Mouse (Mus musculus) layer of hippocampus, postnatal 25 days (tissue): ENCODE measurements at regions not wholly inside any gene's neighbourhood (a gene's known extent, or its start where the extent isn't known, plus 50 kb on each side); places are given as distances from the start of the nearest gene placed in this dataset.
A peak's percentile ranks its signal among the peaks of the same experiment; 100 is the strongest.

Source experiments
- DNase-seq, 2 experiments: peaks; one replicate each; pipeline ENCODE4 v3.0.0; 2022; ENCODE audit warnings: mixed read lengths in 2 of 2, low spot score in 1 of 2; ENCODE audit errors: extremely low spot score in 1 of 2

DNA sequence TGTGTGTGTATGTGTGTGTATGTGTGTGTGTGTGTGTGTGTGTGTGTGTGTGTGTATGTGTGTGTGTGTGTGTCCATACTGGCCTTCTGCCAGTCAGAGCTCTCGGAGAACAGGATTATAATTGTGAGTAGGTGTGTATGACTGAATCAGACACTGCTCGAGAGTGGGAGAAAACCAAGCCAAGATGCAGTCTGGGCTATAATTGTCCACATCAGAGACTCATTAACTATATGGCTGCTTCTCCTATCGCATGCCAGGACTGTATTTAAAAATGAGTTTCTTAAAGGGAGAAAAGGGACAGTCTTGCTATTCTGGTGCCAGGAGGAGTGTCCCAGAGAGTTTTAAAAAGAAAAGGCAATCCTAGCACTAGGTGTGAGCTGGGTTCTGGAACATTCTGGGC, 58.7 kb upstream of the Adpgk start:
- no peak for DNase-seq

GRCm38 (mm10) chr9:59231947-59232346, 59.4 kb upstream of the Adpgk start:
- no peak for DNase-seq

GRCm38 (mm10) chr9:59231186-59231585, 60.2 kb upstream of the Adpgk start:
- DNase-seq: no peak

GRCm38 (mm10) chr9:59230161-59230560, 61.2 kb upstream of the Adpgk start:
- DNase-seq: no peak

GRCm38 (mm10) chr9:59227948-59228347, 63.4 kb upstream of the Adpgk start:
- no peak for DNase-seq

DNA sequence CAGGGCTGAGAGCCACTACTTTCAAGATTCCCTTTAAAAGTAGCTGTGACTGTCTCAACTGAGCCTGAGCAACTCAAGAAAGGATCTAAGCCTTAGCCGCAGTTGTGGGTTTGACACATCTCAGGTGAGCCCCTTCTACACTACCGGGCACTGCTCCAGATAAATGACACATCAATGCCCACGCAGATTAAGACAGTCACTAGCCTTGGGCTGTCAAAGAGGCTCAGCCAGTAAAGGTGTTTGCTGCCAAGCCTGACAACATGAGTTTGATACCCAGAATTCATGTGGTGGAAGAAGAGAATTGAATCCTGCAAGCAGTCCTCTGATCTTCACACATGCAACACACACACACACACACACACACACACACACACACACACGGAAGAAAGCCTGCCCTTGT, 65.0 kb upstream of the Adpgk start:
- DNase-seq: no peak

GRCm38 (mm10) chr9:59219277-59219676, 72.1 kb upstream of the Adpgk start:
- no peak for DNase-seq

DNA sequence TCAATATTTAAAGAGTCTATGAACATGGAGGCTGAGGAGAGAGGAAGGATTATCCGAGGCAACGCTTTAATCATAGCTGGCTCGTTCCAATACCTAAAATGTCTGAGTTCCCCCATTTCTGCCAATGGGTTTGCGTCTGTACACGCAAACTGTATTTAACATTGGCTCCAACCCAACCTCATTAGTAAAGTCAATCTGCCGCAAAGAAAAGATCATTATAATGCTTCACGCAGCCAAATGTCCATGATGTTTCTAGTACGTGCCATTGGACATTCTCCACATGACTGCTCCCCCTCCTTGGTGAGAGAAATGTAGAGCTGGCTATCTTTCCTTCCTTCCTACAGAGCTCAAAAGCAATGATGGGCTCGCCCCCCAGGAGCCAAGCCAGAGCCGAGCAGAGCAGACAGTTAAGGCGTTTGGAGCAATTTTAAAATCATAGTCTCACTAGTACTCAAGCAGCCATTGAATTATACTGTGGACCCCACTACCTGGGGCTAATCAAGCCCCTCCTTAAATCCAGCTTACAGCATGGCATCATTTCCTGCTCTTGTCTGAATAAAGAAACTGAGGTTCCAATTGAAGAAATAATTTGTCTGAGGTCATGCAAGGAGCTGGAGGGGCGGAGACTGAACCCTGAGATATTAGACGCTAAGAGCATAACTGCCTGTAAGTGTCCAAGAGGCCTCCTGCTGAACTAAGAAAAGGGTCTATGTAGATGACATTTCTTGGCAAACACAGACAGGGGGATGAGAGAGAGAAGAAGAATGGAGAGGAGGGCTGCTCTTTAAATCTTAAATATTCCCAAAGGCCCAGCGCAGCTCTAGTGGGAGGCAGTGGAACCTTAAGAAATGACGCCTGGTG, 88.5 kb upstream of the Adpgk start:
- DNase-seq: no peak

GRCm38 (mm10) chr9:59199495-59200196, 91.7 kb upstream of the Adpgk start:
- DNase-seq: no peak

DNA sequence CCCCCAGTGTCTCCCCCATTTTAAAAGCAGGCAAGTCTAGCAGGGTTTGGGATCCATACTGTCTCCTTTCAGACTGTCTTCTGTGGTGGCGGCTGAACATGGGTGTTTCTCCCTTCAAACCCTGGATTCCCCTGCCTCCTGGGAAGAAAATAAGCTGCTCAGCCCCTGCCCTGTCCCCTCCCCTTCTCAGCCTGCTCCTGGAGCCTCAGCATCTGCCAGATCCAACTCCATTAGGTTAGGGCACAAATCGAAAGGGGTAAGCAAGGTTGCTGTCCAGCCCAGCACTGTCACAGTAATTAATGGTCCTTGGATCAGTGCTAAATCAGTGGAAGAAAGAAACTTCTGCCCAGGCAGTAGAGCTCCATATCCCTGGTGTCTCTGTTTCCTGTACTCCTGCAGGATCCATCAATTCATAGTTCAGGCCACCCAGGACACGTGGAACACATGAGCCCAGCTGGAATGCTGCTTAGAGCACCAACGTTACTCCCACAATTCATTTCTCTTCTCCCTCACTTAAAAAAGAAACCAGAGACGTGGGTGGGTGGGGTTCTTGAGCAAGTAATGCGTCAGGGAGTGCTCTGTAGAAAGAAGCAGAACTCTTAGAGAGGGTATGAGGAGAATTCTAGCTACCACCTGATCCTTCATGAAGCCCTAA, 93.0 kb upstream of the Adpgk start:
- DNase-seq: no peak

GRCm38 (mm10) chr9:59197506-59197905, 93.9 kb upstream of the Adpgk start:
- peak; percentile 24 to 36 for DNase-seq

DNA sequence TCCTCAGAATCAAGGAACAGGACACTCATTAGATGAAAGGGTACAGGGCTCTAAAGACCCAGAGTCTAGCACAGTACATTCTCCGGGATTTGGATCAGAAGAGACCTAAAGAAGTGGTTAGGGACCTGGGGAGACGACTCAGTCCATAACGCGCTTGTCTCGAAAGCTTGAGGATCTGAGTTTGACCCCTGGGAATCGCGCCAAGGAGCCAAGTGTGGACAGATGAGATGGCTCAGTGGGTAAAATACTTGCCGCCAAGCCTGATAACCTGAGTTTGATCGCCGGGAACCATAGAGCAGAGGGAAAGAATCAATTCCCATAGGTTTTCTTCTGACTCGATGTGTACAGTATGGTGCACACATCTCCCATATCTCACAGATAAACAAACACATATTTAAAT, 97.4 kb upstream of the Adpgk start:
- no peak for DNase-seq

DNA sequence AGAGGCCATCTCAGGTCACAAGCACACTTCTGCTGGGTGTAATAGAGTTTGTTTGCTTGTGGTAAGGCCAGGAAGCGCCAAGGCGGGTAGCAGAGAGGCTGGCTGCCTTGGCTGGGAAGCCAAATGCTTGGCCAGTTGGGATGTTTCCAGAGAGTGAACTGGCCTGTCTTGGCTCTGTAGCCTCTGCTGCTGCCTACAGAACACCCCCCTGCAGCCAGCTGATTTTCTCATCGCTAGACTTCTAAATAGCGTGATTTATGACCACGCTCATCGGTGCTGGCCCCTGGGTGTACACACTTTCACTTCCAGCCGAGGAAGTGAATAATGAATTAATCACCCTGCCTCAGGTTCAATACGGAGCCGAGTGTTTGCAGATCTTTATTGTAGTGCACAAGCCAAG, 102.2 kb upstream of the Adpgk start:
- DNase-seq: no peak

GRCm38 (mm10) chr9:59188411-59188810, 102.9 kb upstream of the Adpgk start:
- no peak for DNase-seq

DNA sequence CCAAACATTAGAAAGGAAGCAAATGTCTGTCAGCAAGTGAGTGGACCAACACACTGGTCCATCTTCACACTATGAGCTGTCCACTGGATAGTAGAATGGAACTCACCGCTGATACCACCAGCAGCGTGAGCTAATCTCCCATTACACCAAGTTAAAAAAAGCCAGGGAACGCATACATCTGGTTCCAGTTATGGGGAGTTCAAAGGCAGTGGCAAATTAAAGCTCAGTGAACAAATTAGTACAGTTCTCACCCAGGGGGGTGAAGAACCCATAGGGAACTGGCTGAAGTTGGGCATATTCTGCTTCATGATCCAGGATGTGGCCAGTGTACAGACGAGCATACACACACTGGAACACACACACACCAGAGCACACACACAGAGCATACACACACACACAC, 105.0 kb upstream of the Adpgk start:
- no peak for DNase-seq

DNA sequence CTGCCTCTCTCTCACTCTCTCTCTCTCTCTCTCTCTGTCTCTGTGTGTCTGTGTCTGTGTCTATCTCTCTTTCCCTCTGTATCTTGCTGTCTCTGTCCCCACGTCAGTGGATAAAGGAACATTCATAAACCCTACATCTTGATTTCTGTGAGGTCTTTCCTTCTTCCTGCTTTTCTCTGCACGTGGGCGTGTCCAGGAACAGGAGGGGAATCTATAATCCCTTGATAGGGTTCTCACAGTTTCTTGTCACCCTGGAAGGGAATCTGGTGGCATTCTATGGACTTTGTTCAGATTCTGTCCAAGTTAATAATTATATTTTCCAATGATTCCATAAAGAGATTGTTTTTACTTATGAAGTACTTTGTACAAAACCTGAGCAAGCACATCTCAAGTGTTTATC, 107.3 kb upstream of the Adpgk start:
- no peak for DNase-seq

GRCm38 (mm10) chr9:59182906-59183305, 108.5 kb upstream of the Adpgk start:
- no peak for DNase-seq

GRCm38 (mm10) chr9:59182490-59182889, 108.9 kb upstream of the Adpgk start:
- DNase-seq: peak in 1 of 2 experiments; percentile 50

- DNase-seq: peak in 1 of 2 experiments; percentile 17
Measured at GRCm38 (mm10) chr9:59171576-59171975, 119.8 kb upstream of the Adpgk start.

DNA sequence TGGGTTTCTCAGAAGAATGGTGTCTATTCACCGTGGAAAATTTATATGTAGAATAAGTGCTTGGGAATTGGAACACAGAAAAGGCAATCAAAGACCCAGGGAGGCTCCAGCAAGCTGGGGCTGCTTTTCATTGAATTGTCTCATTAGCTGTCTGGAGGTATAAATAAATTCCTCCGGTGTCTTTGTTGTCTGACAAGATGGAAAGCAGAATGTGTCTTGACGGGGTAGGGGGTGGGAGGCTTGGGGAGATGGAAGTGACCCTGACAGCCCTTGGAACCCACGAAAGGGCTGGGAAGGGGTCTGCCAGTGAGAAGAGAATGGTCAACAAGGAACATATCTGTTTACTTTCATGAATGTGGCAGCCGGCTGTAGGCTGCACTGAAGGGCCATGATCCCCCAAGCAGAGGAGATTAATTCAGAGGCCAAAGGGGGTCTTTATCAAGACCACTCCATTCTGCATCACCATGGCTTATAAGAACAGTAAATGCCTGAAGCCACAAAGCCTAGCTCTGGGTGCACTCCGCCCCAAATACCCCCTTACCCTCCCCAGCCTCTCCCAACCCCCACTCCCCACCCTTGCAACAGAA, 127.2 kb upstream of the Neo1 start:
- DNase-seq: no peak

DNA sequence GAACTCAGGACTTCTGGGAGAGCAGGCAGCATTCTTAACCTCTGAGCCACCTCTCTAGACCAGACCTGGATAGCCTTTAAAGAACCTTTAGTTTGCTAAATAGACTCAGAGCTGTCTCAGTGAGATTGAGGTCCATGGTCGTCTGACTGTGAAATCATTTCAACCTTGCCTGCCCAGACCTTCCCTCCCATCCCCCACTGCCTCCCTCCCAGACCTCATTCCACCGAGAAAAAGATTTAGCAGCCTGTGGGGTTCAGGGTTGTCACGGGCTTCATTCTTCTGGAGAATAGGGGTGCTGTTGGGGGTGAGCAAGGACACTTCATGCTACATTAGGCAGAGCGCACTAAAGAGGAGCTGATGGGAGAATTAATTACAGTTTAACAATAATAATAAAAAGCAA, 126.7 kb upstream of the Neo1 start:
- no peak for DNase-seq
